Mouse (Mus musculus): ENCODE results near the gene Ifitm3. TPM values are rescaled to one million over a fixed set of nuclear protein-coding genes. Genes with fewer than 3 reads are reported as not detected.
"Not testable (repeated sequence)": the region's sequence is repeated elsewhere in the genome, so short reads cannot be mapped to it uniquely, and the experiment has no call there.

Ifitm3 gene
- polyA plus RNA-seq, 1 experiment from 2014 or later: 9.7 TPM

DNA sequence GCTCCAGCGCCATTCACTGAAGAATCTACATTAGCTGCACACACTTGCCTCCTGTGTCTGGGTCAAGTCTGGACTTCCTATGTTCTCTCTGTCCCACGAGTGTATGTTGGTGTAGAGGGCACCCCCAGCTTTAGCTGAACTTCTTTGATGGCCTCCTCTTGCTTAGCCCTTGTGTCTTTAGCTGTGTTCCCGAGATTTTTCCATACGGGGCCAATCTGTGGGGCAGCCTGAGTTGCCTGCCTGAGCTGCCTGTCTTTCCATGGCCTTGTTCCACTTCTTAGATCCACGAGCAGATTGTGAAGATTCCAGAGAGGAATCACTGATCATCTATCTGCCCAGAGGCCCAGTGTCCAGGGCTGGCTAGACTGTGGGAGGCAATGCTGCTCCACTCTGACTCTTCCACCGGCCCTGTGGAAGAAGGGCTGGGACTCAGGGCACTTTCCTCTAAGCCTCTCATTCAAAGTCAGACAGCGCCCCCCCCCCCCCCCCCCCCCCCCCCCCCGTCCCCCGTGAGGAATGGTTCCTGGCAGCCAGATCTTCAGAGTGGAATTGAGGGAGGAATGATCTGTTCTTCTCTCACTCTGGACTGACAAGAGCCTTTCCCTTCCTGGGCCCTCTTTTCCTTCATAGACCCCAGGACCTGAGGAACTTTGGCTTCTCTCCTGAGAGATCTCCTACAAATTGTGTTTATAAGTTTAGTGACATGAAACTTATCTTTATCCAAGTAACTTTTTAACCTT is 30.5 kb upstream of the Ifitm3 start:
- no peak for ATAC-seq (replicated peaks; ENCODE audit: low FRiP score)
- Histone ChIP-seq H3K4me2 (ENCODE audit: low read depth, low read length, severe bottlenecking) (no peak overlapping the region), H3K4me3 (ENCODE audit: low read depth, low read length) (no peak overlapping the region), H3K9me3 (ENCODE audit: control insufficient read depth, low read length) (no peaks in the 10 kb centered on the region), H3K4me1 (replicated peaks; ENCODE audit: control insufficient read depth, insufficient read depth, low read length) (no peaks in the 10 kb centered on the region), H3K27me3 (ENCODE audit: control insufficient read depth, insufficient read depth, low read length) (no peaks in the 10 kb centered on the region), H3K9ac (ENCODE audit: low read length) (no peak overlapping the region), H3K36me3 (ENCODE audit: control insufficient read depth, insufficient read depth, low read length) (no peaks in the 10 kb centered on the region), H3K27ac (ENCODE audit: low read depth, low read length) (no peak overlapping the region)
- DNase-seq (ENCODE audit: low spot score): no peak
- WGBS: 46% methylated on average over 6 of the region's 9 CpGs

- no peak for ATAC-seq (replicated peaks; ENCODE audit: low FRiP score)
- H3K27ac ChIP-seq (ENCODE audit: low read depth, low read length): no peak overlapping the region
- 91% methylated on average over 4 of the region's 4 CpGs for WGBS
Measured at GRCm38 (mm10) chr7:141039386-141040107, 29.0 kb upstream of the Ifitm3 start.

GRCm38 (mm10) chr7:141038090-141039032 is 27.8 kb upstream of the Ifitm3 start:
- no peak overlapping the region for H3K9ac ChIP-seq (ENCODE audit: low read length)
- WGBS: 80% methylated on average over 20 of the region's 21 CpGs
- no peaks in the 10 kb centered on the region for H3K36me3 ChIP-seq (ENCODE audit: control insufficient read depth, insufficient read depth, low read length)
- H3K4me2 ChIP-seq (ENCODE audit: low read depth, low read length, severe bottlenecking): no peak overlapping the region
- no peak overlapping the region for H3K4me3 ChIP-seq (ENCODE audit: low read depth, low read length)
- DNase-seq (ENCODE audit: low spot score) (no peak), ATAC-seq (replicated peaks; ENCODE audit: low FRiP score) (no peak)
- H3K27ac ChIP-seq (ENCODE audit: low read depth, low read length): no peak overlapping the region
- H3K4me1 ChIP-seq (replicated peaks; ENCODE audit: control insufficient read depth, insufficient read depth, low read length): no peaks in the 10 kb centered on the region
- H3K27me3 ChIP-seq (ENCODE audit: control insufficient read depth, insufficient read depth, low read length): no peaks in the 10 kb centered on the region
- no peaks in the 10 kb centered on the region for H3K9me3 ChIP-seq (ENCODE audit: control insufficient read depth, low read length)

More at GRCm38 (mm10) chr7:141039386-141040107, 29.0 kb upstream of the Ifitm3 start:
- DNase-seq (ENCODE audit: low spot score): no peak
- H3K4me3 ChIP-seq (ENCODE audit: low read depth, low read length): no peak overlapping the region
- H3K9ac ChIP-seq (ENCODE audit: low read length): no peak overlapping the region
- no peaks in the 10 kb centered on the region for H3K4me1 ChIP-seq (replicated peaks; ENCODE audit: control insufficient read depth, insufficient read depth, low read length)
- no peaks in the 10 kb centered on the region for H3K9me3 ChIP-seq (ENCODE audit: control insufficient read depth, low read length)
- no peaks in the 10 kb centered on the region for H3K27me3 ChIP-seq (ENCODE audit: control insufficient read depth, insufficient read depth, low read length)
- H3K4me2 ChIP-seq (ENCODE audit: low read depth, low read length, severe bottlenecking): no peak overlapping the region
- H3K36me3 ChIP-seq (ENCODE audit: control insufficient read depth, insufficient read depth, low read length): no peaks in the 10 kb centered on the region

DNA sequence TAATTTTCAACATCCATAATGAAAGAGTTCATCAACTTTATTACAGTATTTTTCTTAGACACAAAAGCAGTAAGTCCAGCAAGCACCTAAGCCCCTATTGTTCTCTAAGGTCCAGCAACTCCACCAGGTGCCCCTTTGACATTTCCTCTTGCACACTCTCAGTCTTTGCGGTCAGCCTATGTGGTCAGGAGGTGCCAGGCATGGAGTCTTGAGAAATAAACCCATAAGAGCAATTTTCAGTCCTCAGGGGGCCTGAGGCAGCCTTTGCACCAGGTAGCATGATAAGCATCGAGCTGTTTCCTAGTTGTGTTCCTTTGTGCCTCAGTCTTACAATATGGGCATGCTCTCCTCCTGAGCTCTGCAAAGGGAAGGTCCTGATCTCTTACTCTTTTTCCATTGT is 26.1 kb upstream of the Ifitm3 start:
- not testable (repeated sequence) for ATAC-seq (replicated peaks; ENCODE audit: low FRiP score); H3K4me1 ChIP-seq (replicated peaks; ENCODE audit: control insufficient read depth, insufficient read depth, low read length); H3K9me3 ChIP-seq (ENCODE audit: control insufficient read depth, low read length); H3K9ac ChIP-seq (ENCODE audit: low read length); DNase-seq (ENCODE audit: low spot score); H3K27ac ChIP-seq (ENCODE audit: low read depth, low read length); H3K4me3 ChIP-seq (ENCODE audit: low read depth, low read length); H3K4me2 ChIP-seq (ENCODE audit: low read depth, low read length, severe bottlenecking); H3K36me3 ChIP-seq (ENCODE audit: control insufficient read depth, insufficient read depth, low read length); H3K27me3 ChIP-seq (ENCODE audit: control insufficient read depth, insufficient read depth, low read length)
- WGBS: 83% methylated on average over 1 of the region's 2 CpGs

GRCm38 (mm10) chr7:141032458-141033167 is 22.0 kb upstream of the Ifitm3 start:
- Histone ChIP-seq H3K27ac (ENCODE audit: low read depth, low read length) (no peak overlapping the region), H3K4me2 (ENCODE audit: low read depth, low read length, severe bottlenecking) (no peak overlapping the region), H3K36me3 (ENCODE audit: control insufficient read depth, insufficient read depth, low read length) (no peaks in the 10 kb centered on the region), H3K4me3 (ENCODE audit: low read depth, low read length) (no peak overlapping the region), H3K27me3 (ENCODE audit: control insufficient read depth, insufficient read depth, low read length) (no peaks in the 10 kb centered on the region), H3K9ac (ENCODE audit: low read length) (no peak overlapping the region), H3K4me1 (replicated peaks; ENCODE audit: control insufficient read depth, insufficient read depth, low read length) (no peaks in the 10 kb centered on the region), H3K9me3 (ENCODE audit: control insufficient read depth, low read length) (no peaks in the 10 kb centered on the region)
- DNase-seq (ENCODE audit: low spot score) (no peak), ATAC-seq (replicated peaks; ENCODE audit: low FRiP score) (no peak)
- WGBS: 84% methylated on average over 9 of the region's 9 CpGs

DNA sequence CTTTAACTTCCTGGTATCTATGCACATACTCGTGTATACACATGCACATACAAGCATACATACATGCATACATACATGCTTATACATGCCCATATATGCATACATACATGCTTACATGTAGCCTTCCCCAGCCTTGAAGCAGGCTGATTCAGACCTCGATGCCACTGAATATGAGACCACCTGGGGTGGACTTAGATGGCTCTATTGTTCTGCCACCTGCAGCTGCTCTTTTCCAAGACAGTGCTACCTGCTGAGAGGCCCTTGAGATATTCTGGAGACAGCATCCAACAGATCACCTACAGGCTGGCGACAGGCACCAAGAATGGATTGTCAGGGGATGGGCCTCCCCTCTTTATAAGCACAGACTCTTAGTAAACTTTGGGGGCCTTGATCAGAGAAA is 19.8 kb upstream of the Ifitm3 start:
- DNase-seq (ENCODE audit: low spot score) (no peak), ATAC-seq (replicated peaks; ENCODE audit: low FRiP score) (no peak)
- no peaks in the 10 kb centered on the region for H3K27me3 ChIP-seq (ENCODE audit: control insufficient read depth, insufficient read depth, low read length)
- H3K9ac ChIP-seq (ENCODE audit: low read length): no peak overlapping the region
- H3K4me1 ChIP-seq (replicated peaks; ENCODE audit: control insufficient read depth, insufficient read depth, low read length): peaks cover 8% of the 10 kb centered on the region; the same call in 1 of the 2 replicates
- no peak overlapping the region for H3K4me3 ChIP-seq (ENCODE audit: low read depth, low read length)
- WGBS: 41% methylated on average over 3 of the region's 3 CpGs
- no peaks in the 10 kb centered on the region for H3K9me3 ChIP-seq (ENCODE audit: control insufficient read depth, low read length)
- H3K4me2 ChIP-seq (ENCODE audit: low read depth, low read length, severe bottlenecking): no peak overlapping the region
- no peak overlapping the region for H3K27ac ChIP-seq (ENCODE audit: low read depth, low read length)
- no peaks in the 10 kb centered on the region for H3K36me3 ChIP-seq (ENCODE audit: control insufficient read depth, insufficient read depth, low read length)

- H3K9me3 ChIP-seq (ENCODE audit: control insufficient read depth, low read length): no peaks in the 10 kb centered on the region
- H3K27ac ChIP-seq (ENCODE audit: low read depth, low read length): no peak within 1 kb of the TSS
- DNase-seq (ENCODE audit: low spot score) (no peak), ATAC-seq (replicated peaks; ENCODE audit: low FRiP score) (no peak)
- no peak within 1 kb of the TSS for H3K4me3 ChIP-seq (ENCODE audit: low read depth, low read length)
- H3K4me2 ChIP-seq (ENCODE audit: low read depth, low read length, severe bottlenecking): no peak within 1 kb of the TSS
- WGBS: 84% methylated on average over 2 of the region's 2 CpGs
- peaks cover 9% of the 10 kb centered on the region; the same call in 1 of the 2 replicates for H3K4me1 ChIP-seq (replicated peaks; ENCODE audit: control insufficient read depth, insufficient read depth, low read length)
- H3K27me3 ChIP-seq (ENCODE audit: control insufficient read depth, insufficient read depth, low read length): no peaks in the 10 kb centered on the region
- H3K9ac ChIP-seq (ENCODE audit: low read length): no peak within 1 kb of the TSS
- no peaks in the 10 kb centered on the region for H3K36me3 ChIP-seq (ENCODE audit: control insufficient read depth, insufficient read depth, low read length)
Measured at GRCm38 (mm10) chr7:141028831-141029230, 18.3 kb upstream of the Ifitm3 start, which contains the start of gene Gm17387. Gm17387 (plus strand) TSS chr7:141029131.

GRCm38 (mm10) chr7:141026740-141027098 is 16.1 kb upstream of the Ifitm3 start:
- Histone ChIP-seq H3K4me3 (ENCODE audit: low read depth, low read length) (no peak overlapping the region), H3K27ac (ENCODE audit: low read depth, low read length) (peak overlapping the region; percentile 37; the same call in 1 of the 2 replicates), H3K36me3 (ENCODE audit: control insufficient read depth, insufficient read depth, low read length) (no peaks in the 10 kb centered on the region), H3K4me2 (ENCODE audit: low read depth, low read length, severe bottlenecking) (no peak overlapping the region), H3K9me3 (ENCODE audit: control insufficient read depth, low read length) (no peaks in the 10 kb centered on the region), H3K9ac (ENCODE audit: low read length) (peak overlapping the region; percentile 27; the same call in 1 of the 2 replicates), H3K27me3 (ENCODE audit: control insufficient read depth, insufficient read depth, low read length) (no peaks in the 10 kb centered on the region), H3K4me1 (replicated peaks; ENCODE audit: control insufficient read depth, insufficient read depth, low read length) (peaks cover 9% of the 10 kb centered on the region; the same call in 1 of the 2 replicates)
- 53% methylated on average over 5 of the region's 5 CpGs for WGBS
- DNase-seq (ENCODE audit: low spot score) (no peak), ATAC-seq (replicated peaks; ENCODE audit: low FRiP score) (no peak; the same call in 1 of the 2 replicates)
